Mouse (Mus musculus): ENCODE results near the gene Olfr331. TPM values are rescaled to one million over a fixed set of nuclear protein-coding genes. Genes with fewer than 3 reads are reported as not detected.
"Not testable (repeated sequence)": the region's sequence is repeated elsewhere in the genome, so short reads cannot be mapped to it uniquely, and the experiment has no call there.

The Olfr331 gene
- total RNA-seq (2017): not detected in 2 replicates

DNA sequence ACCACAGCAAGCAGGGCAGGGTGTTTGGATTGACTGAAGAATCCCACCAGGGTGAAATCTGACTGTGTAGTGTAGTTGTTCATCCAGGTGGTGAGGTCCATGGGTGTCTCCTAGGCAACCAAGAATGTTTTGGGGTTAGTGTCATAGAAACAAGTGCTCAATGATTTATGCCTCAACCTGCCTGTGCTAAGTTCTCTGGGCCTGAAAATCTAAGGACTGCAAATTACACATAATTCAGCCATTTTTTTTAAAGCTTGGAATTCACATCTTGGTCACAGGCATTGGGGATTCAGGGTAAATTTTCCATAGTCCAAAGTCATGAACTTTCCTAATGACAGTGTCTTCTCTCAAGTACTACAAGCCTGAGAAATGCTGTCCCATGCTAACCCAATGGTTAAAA, at the start of gene Olfr331:
Gene Olfr331 (minus strand): TSS at position 101 of the 400 bp plus-strand sequence.
- not testable (repeated sequence) for ATAC-seq (replicated peaks; ENCODE audit: low read depth, poor library complexity, severe bottlenecking)

DNA sequence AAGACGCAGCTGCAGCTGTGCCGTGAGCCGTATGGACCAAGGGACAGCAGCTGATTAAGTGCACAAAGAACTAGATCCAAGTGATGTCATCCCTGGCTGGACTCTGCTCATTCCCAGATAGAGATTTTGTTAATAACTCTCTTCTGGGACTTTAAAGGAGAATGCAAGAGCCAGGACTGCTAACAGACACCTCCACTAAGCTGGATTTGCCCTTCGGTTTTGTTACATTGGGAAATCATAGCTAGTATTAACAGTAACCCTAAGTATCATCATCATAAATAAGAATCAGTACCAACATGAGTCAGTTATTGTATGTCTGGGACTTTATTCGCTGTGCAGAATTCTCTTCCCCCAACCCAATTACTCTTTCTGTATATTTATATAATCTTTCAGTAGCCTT, 44.0 kb upstream of the Olfr331 start, which contains the start of gene Olfr329-ps:
Gene Olfr329-ps (minus strand): TSS at position 101 of the 400 bp plus-strand sequence.
- ATAC-seq (replicated peaks; ENCODE audit: low read depth, poor library complexity, severe bottlenecking): no peak

DNA sequence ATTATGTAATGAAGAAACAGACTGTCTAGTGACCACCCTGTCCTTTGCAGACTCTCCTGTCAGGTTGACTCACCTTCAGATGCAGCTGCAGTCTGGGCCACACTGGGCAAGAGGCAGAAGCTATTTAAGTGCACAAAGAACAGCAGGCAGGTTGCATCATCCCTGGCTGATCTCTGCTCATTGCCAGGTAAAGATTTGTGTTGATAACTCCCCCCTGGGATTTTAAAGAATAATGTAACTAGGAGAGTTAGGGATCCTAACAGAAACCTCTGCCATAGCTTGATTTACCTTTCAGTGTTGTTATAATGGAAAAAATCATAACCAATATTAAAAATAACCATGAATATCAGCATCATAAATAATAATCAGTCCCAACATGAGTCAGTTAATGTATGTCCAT, 32.4 kb upstream of the Olfr331 start, which contains the start of gene Olfr330:
Gene Olfr330 (minus strand): TSS at position 101 of the 400 bp plus-strand sequence.
- ATAC-seq (replicated peaks; ENCODE audit: low read depth, poor library complexity, severe bottlenecking): not testable (repeated sequence)

DNA sequence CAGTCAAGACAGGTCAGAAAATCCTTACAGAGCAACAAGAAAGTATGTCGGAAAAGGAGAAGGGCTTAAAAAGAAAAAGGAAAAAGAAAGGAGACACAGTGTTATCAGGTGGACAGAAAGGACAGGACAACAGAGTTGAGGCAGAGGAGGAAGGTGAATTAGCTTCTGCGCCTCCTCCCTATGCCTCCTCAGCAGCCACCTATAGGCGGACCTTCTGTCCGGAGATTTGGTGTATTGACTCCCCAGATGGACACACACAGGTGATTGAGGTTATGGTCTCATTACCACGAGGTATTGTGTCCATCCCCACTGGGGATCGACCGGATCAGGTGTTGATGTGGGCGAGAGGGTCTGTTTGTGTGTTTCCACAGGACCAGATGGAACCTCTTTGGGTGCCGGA, 17.4 kb upstream of the Olfr331 start:
- not testable (repeated sequence) for ATAC-seq (replicated peaks; ENCODE audit: low read depth, poor library complexity, severe bottlenecking)

DNA sequence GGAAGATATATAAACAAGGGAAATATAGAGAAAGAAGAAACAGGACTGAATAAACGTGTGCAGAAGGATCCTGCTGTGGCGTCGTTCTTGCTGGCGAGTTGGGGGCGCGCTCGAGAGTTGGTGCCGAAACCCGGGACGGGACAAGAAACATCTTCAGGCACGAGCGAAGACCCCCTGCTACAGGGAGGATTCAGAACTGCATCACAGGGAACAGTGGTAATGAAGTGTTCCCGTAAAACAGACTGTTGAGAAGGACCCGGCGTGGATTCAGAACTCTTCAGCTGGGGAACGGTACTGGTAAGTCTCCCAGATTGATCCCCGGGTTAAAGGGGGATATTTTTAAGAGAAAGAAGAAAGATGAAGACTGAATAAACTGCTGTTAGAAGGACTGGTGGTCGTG, 16.5 kb upstream of the Olfr331 start:
- ATAC-seq (replicated peaks; ENCODE audit: low read depth, poor library complexity, severe bottlenecking): not testable (repeated sequence)

DNA sequence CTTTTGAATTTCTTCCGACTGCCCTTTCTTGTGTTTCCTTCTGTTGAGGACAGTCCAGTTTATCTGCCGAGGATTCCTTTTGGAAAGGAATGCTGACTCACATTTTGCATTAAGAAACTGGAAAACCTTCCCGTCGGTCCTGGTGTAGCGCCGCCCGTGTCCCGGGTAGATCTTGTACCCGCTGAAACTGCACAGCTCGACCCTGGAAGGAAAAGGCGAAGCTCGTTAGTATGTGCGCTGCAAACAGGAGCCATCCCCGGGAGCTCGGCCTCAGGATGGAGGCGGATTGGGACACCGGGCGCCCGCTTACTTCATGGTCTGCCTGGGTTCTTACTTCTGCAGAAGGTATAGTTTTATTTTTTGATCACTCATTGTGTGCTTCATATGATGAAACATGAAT, 6.7 kb upstream of the Olfr331 start:
- ATAC-seq (replicated peaks; ENCODE audit: low read depth, poor library complexity, severe bottlenecking): not testable (repeated sequence)

DNA sequence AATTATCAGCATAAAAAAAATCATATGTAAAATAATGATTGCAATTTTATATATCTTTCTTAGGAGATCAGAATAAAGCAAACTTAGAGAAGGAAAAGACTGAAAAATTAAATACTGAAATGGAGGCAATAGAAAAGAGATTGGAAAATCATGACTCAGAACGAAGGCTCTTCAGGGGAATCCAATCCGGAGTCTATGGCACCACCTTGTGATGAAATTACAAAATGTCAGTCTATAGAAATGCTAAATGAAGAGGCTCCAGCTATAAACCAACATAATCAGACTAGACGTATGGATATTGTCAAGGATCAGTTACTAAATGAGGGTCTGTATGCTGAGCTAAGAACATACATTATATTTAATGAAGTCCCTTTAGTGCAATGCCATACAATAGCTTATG, 3.1 kb downstream of the Olfr331 start:
- no peak for ATAC-seq (replicated peaks; ENCODE audit: low read depth, poor library complexity, severe bottlenecking)

DNA sequence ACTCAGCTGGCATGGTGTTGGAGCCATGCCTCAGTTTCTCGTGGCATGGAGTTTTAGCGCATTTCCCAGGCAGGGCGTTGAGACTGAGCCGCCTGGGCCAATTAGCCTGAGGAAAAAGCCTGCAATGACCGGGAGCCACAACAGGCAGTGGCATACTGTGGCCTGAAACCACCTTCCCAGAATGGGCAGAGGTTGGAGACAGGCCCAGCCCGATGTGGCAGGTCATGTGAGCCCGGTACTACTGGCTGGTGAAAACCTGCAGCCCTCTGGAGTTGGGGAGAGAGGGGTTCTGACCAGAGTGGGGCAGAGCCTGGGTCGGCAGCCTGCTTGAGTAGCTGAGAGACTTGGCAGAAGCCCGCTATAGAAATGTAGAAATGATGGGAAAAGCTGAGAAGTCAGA, 3.6 kb downstream of the Olfr331 start:
- ATAC-seq (replicated peaks; ENCODE audit: low read depth, poor library complexity, severe bottlenecking): no peak

DNA sequence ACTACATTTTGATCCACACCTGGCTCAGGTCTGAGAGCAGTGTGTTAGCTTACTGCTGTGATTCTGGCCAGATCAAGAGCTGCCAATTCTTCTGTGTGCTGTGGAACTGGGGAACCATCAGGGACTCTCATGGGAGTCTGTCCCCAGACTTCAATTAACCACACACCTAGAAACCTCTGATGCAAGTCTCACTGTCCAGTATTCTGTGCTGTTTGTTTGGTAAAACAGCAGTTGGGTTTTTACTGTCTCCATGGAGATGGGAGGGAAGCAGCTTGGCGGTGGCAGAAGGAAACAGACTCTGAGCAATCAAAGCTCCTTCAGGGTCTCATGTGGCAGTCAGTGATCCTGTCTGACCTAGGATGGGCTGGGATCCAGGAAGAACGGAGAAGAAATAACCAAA, 9.9 kb downstream of the Olfr331 start, which contains the start of gene Olfr332:
Gene Olfr332 (minus strand): TSS at position 101 of the 400 bp plus-strand sequence.
- no peak for ATAC-seq (replicated peaks; ENCODE audit: low read depth, poor library complexity, severe bottlenecking)

DNA sequence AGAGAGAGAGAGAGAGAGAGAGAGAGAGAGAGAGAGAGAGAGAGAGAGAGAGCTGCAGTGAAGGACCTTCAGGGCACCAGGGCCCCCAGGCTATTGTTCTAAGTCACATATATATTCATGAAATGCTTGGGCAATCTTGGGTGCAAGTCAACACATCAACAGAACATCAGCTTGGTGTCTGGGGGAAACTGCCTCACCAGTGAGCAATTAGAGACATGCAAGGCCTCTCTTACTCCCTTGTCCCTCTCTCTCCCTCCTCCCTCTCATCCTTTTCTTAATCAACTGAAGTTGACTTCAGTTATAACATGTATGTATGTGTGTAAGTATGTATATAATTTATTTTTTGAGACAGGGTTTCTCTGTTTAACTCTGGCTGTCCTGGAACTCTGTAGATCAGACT, 40.2 kb downstream of the Olfr331 start, which contains the start of gene Olfr30:
Gene Olfr30 (minus strand): TSS at position 101 of the 400 bp plus-strand sequence.
- no peak for ATAC-seq (replicated peaks; ENCODE audit: low read depth, poor library complexity, severe bottlenecking)

DNA sequence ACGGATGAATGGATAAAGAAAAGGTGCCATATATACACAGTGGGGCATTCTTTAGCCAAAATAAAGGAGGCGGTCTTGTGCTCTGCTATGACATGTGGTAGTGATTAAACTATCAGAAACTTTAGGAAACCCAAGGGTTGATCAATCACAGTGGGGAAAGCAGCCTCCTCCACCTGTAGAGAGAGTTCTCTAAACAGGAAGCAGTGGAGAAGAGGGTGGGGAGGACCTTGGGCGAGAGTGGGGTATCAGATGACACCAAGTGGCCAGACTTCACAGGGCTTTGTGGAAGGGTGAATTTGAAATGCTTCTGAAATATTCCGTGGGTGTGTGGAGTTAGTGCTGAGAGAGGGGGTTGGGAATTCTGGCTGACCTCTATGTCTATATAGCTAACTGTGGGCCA, 48.8 kb downstream of the Olfr331 start:
- ATAC-seq (replicated peaks; ENCODE audit: low read depth, poor library complexity, severe bottlenecking): no peak

DNA sequence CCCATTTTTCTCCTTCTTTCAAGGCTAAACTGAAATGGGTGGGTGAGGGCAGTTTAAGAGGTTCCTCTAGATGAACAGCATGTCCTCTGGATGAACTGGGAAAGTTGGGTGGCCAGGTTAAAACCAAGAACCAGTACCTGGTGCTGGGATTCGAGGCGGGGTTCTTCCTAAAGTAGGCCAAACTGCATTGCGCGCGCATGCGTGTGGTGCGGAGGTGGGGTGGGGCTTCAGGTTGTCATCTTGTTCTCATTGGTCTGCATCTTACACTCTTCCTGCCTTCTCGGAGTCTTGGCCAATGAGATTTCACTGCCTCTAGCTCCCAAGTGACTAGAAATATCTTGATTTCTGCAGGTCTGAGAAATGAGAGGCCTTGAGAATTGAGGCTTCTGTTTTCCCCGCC, 49.6 kb downstream of the Olfr331 start, which contains the start of gene Lypd9:
Gene Lypd9 (minus strand): TSS at position 165 of the 400 bp plus-strand sequence.
- ATAC-seq (replicated peaks; ENCODE audit: low read depth, poor library complexity, severe bottlenecking): no peak

Other genes starting within 250 kb of the Olfr331 start
- 0.41 and 0.92 TPM in 2 replicates for gene 4930438A08Rik, start 227.8 kb downstream of the Olfr331 start, total RNA-seq (2017)
- gene Zfp692, start 195.5 kb downstream of the Olfr331 start, total RNA-seq (2017): 15.8 and 19.3 TPM in 2 replicates
- gene Zfp672, start 172.2 kb downstream of the Olfr331 start, total RNA-seq (2017): 23.0 and 25.8 TPM in 2 replicates
- 12.7 and 13.5 TPM in 2 replicates for gene Sh3bp5l, start 171.8 kb downstream of the Olfr331 start, total RNA-seq (2017)
- gene Lypd8, start 123.5 kb downstream of the Olfr331 start, total RNA-seq (2017): not detected in 2 replicates
- not detected in 2 replicates for gene 1810065E05Rik, start 81.5 kb downstream of the Olfr331 start, total RNA-seq (2017)
- gene Gm12253, start 70.0 kb downstream of the Olfr331 start, total RNA-seq (2017): not detected in 2 replicates
- gene Lypd9, start 49.6 kb downstream of the Olfr331 start, total RNA-seq (2017): not detected in 2 replicates
- not detected in 2 replicates for gene Olfr30, start 40.3 kb downstream of the Olfr331 start, total RNA-seq (2017)
- gene Olfr332, start 10.0 kb downstream of the Olfr331 start, total RNA-seq (2017): not detected in 2 replicates
- not detected in 2 replicates for gene Olfr330, start 32.3 kb upstream of the Olfr331 start, total RNA-seq (2017)
- gene Olfr329-ps, start 43.9 kb upstream of the Olfr331 start, total RNA-seq (2017): not detected in 2 replicates
- not detected in 2 replicates for gene Olfr328, start 53.1 kb upstream of the Olfr331 start, total RNA-seq (2017)
- not detected in 2 replicates for gene Olfr224, start 68.0 kb upstream of the Olfr331 start, total RNA-seq (2017)
- gene Olfr325, start 75.2 kb upstream of the Olfr331 start, total RNA-seq (2017): not detected in 2 replicates
- not detected in 2 replicates for gene Olfr324, start 92.5 kb upstream of the Olfr331 start, total RNA-seq (2017)
- not detected in 2 replicates for gene 2210407C18Rik, start 113.5 kb upstream of the Olfr331 start, total RNA-seq (2017)
- gene Olfr323, start 127.9 kb upstream of the Olfr331 start, total RNA-seq (2017): not detected in 2 replicates
- 4.7 and 8.4 TPM in 2 replicates for gene Trim58, start 137.9 kb upstream of the Olfr331 start, total RNA-seq (2017)
- gene Olfr322, start 156.2 kb upstream of the Olfr331 start, total RNA-seq (2017): 0.27 TPM in 1 of 2 replicates, not detected in the other
- not detected in 2 replicates for gene Olfr320, start 178.5 kb upstream of the Olfr331 start, total RNA-seq (2017)
- not detected in 2 replicates for gene Olfr319, start 196.6 kb upstream of the Olfr331 start, total RNA-seq (2017)
- not detected in 2 replicates for gene Olfr318, start 221.4 kb upstream of the Olfr331 start, total RNA-seq (2017)
- not detected in 2 replicates for gene Olfr317, start 236.6 kb upstream of the Olfr331 start, total RNA-seq (2017)

Data from common myeloid progenitor, adult 5-6 weeks (primary cell).